Mouse (Mus musculus): ENCODE data around the gene Nphp1. TPM values are rescaled to one million over a fixed set of nuclear protein-coding genes. Genes with fewer than 3 reads are reported as not detected.

Nphp1 gene
- polyA plus RNA-seq, 1 experiment from 2014 or later, result 39.7 TPM

GRCm38 (mm10) chr2:127751849-127752610 lies 36.7 kb downstream of the Nphp1 start:
- no peak overlapping the region for H3K27ac ChIP-seq (ENCODE audit: low read length)
- no peak for ATAC-seq (ENCODE audit: low FRiP score, low TSS enrichment)
- 52% methylated on average over 11 of the region's 11 CpGs for WGBS

GRCm38 (mm10) chr2:127749376-127749775 lies 39.3 kb downstream of the Nphp1 start:
- Histone ChIP-seq H3K36me3 (ENCODE audit: insufficient read depth, low read length) (peaks cover 3% of the 10 kb centered on the region; the same call in 1 of the 2 replicates), H3K27me3 (ENCODE audit: insufficient read depth, low read length) (no peaks in the 10 kb centered on the region), H3K9ac (replicated peaks; ENCODE audit: low read length) (no peak overlapping the region), H3K4me1 (ENCODE audit: insufficient read depth, low read length) (no peaks in the 10 kb centered on the region), H3K4me3 (ENCODE audit: low read length) (no peak overlapping the region), H3K4me2 (replicated peaks; ENCODE audit: low read depth, low read length) (no peak overlapping the region), H3K9me3 (ENCODE audit: low read length) (no peaks in the 10 kb centered on the region), H3K27ac (ENCODE audit: low read length) (no peak overlapping the region)
- WGBS, result 68% methylated on average over 1 of the region's 1 CpGs
- ATAC-seq (ENCODE audit: low FRiP score, low TSS enrichment), result no peak

More at GRCm38 (mm10) chr2:127751849-127752610, 36.7 kb downstream of the Nphp1 start:
- no peaks in the 10 kb centered on the region for H3K27me3 ChIP-seq (ENCODE audit: insufficient read depth, low read length)
- no peak overlapping the region for H3K4me3 ChIP-seq (ENCODE audit: low read length)
- no peak overlapping the region for H3K9ac ChIP-seq (replicated peaks; ENCODE audit: low read length)
- H3K9me3 ChIP-seq (ENCODE audit: low read length), result no peaks in the 10 kb centered on the region
- no peak overlapping the region for H3K4me2 ChIP-seq (replicated peaks; ENCODE audit: low read depth, low read length)
- no peaks in the 10 kb centered on the region for H3K4me1 ChIP-seq (ENCODE audit: insufficient read depth, low read length)
- H3K36me3 ChIP-seq (ENCODE audit: insufficient read depth, low read length), result peaks cover 5% of the 10 kb centered on the region

- 71% methylated on average over 7 of the region's 7 CpGs for WGBS
- Histone ChIP-seq H3K36me3 (ENCODE audit: insufficient read depth, low read length) (peaks cover 3% of the 10 kb centered on the region; the same call in 1 of the 2 replicates), H3K9me3 (ENCODE audit: low read length) (no peaks in the 10 kb centered on the region), H3K4me1 (ENCODE audit: insufficient read depth, low read length) (no peaks in the 10 kb centered on the region), H3K27me3 (ENCODE audit: insufficient read depth, low read length) (no peaks in the 10 kb centered on the region), H3K9ac (replicated peaks; ENCODE audit: low read length) (no peak overlapping the region), H3K4me2 (replicated peaks; ENCODE audit: low read depth, low read length) (no peak overlapping the region), H3K27ac (ENCODE audit: low read length) (no peak overlapping the region), H3K4me3 (ENCODE audit: low read length) (no peak overlapping the region)
- ATAC-seq (ENCODE audit: low FRiP score, low TSS enrichment), result no peak
These were observed 40.4 kb downstream of the Nphp1 start for GRCm38 (mm10) chr2:127748316-127748715.

- no peaks in the 10 kb centered on the region for H3K27me3 ChIP-seq (ENCODE audit: insufficient read depth, low read length)
- WGBS, result 64% methylated on average over 3 of the region's 3 CpGs
- ATAC-seq (ENCODE audit: low FRiP score, low TSS enrichment), result no peak
- no peak overlapping the region for H3K27ac ChIP-seq (ENCODE audit: low read length)
- peaks cover 3% of the 10 kb centered on the region; the same call in 1 of the 2 replicates for H3K36me3 ChIP-seq (ENCODE audit: insufficient read depth, low read length)
- no peak overlapping the region for H3K4me2 ChIP-seq (replicated peaks; ENCODE audit: low read depth, low read length)
- no peaks in the 10 kb centered on the region for H3K4me1 ChIP-seq (ENCODE audit: insufficient read depth, low read length)
- no peak overlapping the region for H3K9ac ChIP-seq (replicated peaks; ENCODE audit: low read length)
- H3K4me3 ChIP-seq (ENCODE audit: low read length), result no peak overlapping the region
- H3K9me3 ChIP-seq (ENCODE audit: low read length), result no peaks in the 10 kb centered on the region
These were observed 46.1 kb downstream of the Nphp1 start for GRCm38 (mm10) chr2:127742637-127743036.

- no peak overlapping the region for H3K9ac ChIP-seq (replicated peaks; ENCODE audit: low read length)
- no peaks in the 10 kb centered on the region for H3K9me3 ChIP-seq (ENCODE audit: low read length)
- no peaks in the 10 kb centered on the region for H3K27me3 ChIP-seq (ENCODE audit: insufficient read depth, low read length)
- no peak overlapping the region for H3K27ac ChIP-seq (ENCODE audit: low read length)
- no peaks in the 10 kb centered on the region for H3K4me1 ChIP-seq (ENCODE audit: insufficient read depth, low read length)
- H3K4me3 ChIP-seq (ENCODE audit: low read length), result no peak overlapping the region
- no peak overlapping the region for H3K4me2 ChIP-seq (replicated peaks; ENCODE audit: low read depth, low read length)
- no peak for ATAC-seq (ENCODE audit: low FRiP score, low TSS enrichment)
- H3K36me3 ChIP-seq (ENCODE audit: insufficient read depth, low read length), result peaks cover 3% of the 10 kb centered on the region; the same call in 1 of the 2 replicates
- 77% methylated on average over 9 of the region's 9 CpGs for WGBS
These were observed 47.8 kb downstream of the Nphp1 start for GRCm38 (mm10) chr2:127740756-127741519.

- Histone ChIP-seq H3K27me3 (ENCODE audit: insufficient read depth, low read length) (no peaks in the 10 kb centered on the region), H3K36me3 (ENCODE audit: insufficient read depth, low read length) (no peaks in the 10 kb centered on the region), H3K9ac (replicated peaks; ENCODE audit: low read length) (no peak overlapping the region), H3K4me2 (replicated peaks; ENCODE audit: low read depth, low read length) (no peak overlapping the region), H3K27ac (ENCODE audit: low read length) (no peak overlapping the region), H3K4me3 (ENCODE audit: low read length) (no peak overlapping the region), H3K9me3 (ENCODE audit: low read length) (no peaks in the 10 kb centered on the region), H3K4me1 (ENCODE audit: insufficient read depth, low read length) (no peaks in the 10 kb centered on the region)
- 65% methylated on average over 3 of the region's 3 CpGs for WGBS
- no peak for ATAC-seq (ENCODE audit: low FRiP score, low TSS enrichment)
These were observed 50.8 kb downstream of the Nphp1 start for GRCm38 (mm10) chr2:127737885-127738284.

- peak overlapping the region; percentile 38; the same call in 1 of the 2 replicates for H3K27ac ChIP-seq (ENCODE audit: low read length)
- no peak overlapping the region for H3K4me3 ChIP-seq (ENCODE audit: low read length)
- WGBS, result 66% methylated on average over 6 of the region's 6 CpGs
- ATAC-seq (ENCODE audit: low FRiP score, low TSS enrichment), result no peak
- H3K27me3 ChIP-seq (ENCODE audit: insufficient read depth, low read length), result no peaks in the 10 kb centered on the region
- H3K4me1 ChIP-seq (ENCODE audit: insufficient read depth, low read length), result no peaks in the 10 kb centered on the region
- no peak overlapping the region for H3K9ac ChIP-seq (replicated peaks; ENCODE audit: low read length)
- no peak overlapping the region for H3K4me2 ChIP-seq (replicated peaks; ENCODE audit: low read depth, low read length)
- H3K36me3 ChIP-seq (ENCODE audit: insufficient read depth, low read length), result no peaks in the 10 kb centered on the region
- no peaks in the 10 kb centered on the region for H3K9me3 ChIP-seq (ENCODE audit: low read length)
These were observed 52.0 kb downstream of the Nphp1 start for GRCm38 (mm10) chr2:127736631-127737209.

- Histone ChIP-seq H3K9ac (replicated peaks; ENCODE audit: low read length) (no peak overlapping the region), H3K27ac (ENCODE audit: low read length) (no peak overlapping the region), H3K4me1 (ENCODE audit: insufficient read depth, low read length) (0 out of 2 replicates have a peak, but pooled peaks cover 3% of the 10 kb centered on the region), H3K4me3 (ENCODE audit: low read length) (no peak overlapping the region), H3K9me3 (ENCODE audit: low read length) (no peaks in the 10 kb centered on the region), H3K36me3 (ENCODE audit: insufficient read depth, low read length) (no peaks in the 10 kb centered on the region), H3K27me3 (ENCODE audit: insufficient read depth, low read length) (no peaks in the 10 kb centered on the region), H3K4me2 (replicated peaks; ENCODE audit: low read depth, low read length) (no peak overlapping the region)
- WGBS, result 50% methylated on average over 9 of the region's 9 CpGs
- no peak for ATAC-seq (ENCODE audit: low FRiP score, low TSS enrichment)
These were observed 53.1 kb downstream of the Nphp1 start for GRCm38 (mm10) chr2:127735512-127736145.

- Histone ChIP-seq H3K36me3 (ENCODE audit: insufficient read depth, low read length) (no peaks in the 10 kb centered on the region), H3K4me1 (ENCODE audit: insufficient read depth, low read length) (peaks cover 9% of the 10 kb centered on the region), H3K27me3 (ENCODE audit: insufficient read depth, low read length) (no peaks in the 10 kb centered on the region; the same call in 1 of the 2 replicates), H3K9me3 (ENCODE audit: low read length) (no peaks in the 10 kb centered on the region), H3K4me3 (ENCODE audit: low read length) (no peak overlapping the region), H3K9ac (replicated peaks; ENCODE audit: low read length) (no peak overlapping the region), H3K27ac (ENCODE audit: low read length) (no peak overlapping the region), H3K4me2 (replicated peaks; ENCODE audit: low read depth, low read length) (no peak overlapping the region)
- no peak for ATAC-seq (ENCODE audit: low FRiP score, low TSS enrichment)
- 76% methylated on average over 5 of the region's 5 CpGs for WGBS
These were observed 53.8 kb downstream of the Nphp1 start for GRCm38 (mm10) chr2:127734889-127735288.

All from kidney, embryonic 16.5 days (tissue).